Mouse (Mus musculus): ENCODE measurements around the gene Trp53tg5. TPM values are rescaled to one million over a fixed set of nuclear protein-coding genes. Genes with fewer than 3 reads are reported as not detected.
A peak's percentile ranks its signal among the peaks of the same experiment; 100 is the strongest.

Trp53tg5 gene
- not detected in 2 replicates for total RNA-seq (2015)
- not detected in 2 replicates for total RNA-seq (2017)

- ATAC-seq (ENCODE audit: poor library complexity, severe bottlenecking), result no peak
These were observed at the start of gene Trp53tg5 for GRCm38 (mm10) chr2:164473624-164474023. TSS of gene Trp53tg5 (minus strand) at chr2:164473724.

GRCm38 (mm10) chr2:164522280-164522679, 48.8 kb upstream of the Trp53tg5 start:
- ATAC-seq (ENCODE audit: poor library complexity, severe bottlenecking), result peak; percentile 14; the same call in 1 of the 2 replicates

- ATAC-seq (ENCODE audit: poor library complexity, severe bottlenecking), result peak; percentile 78
These were observed 48.3 kb upstream of the Trp53tg5 start for GRCm38 (mm10) chr2:164521841-164522240.

- ATAC-seq (ENCODE audit: poor library complexity, severe bottlenecking), result peak; percentile 78
These were observed 47.3 kb upstream of the Trp53tg5 start for GRCm38 (mm10) chr2:164520782-164521181.

GRCm38 (mm10) chr2:164519171-164519526, 45.6 kb upstream of the Trp53tg5 start:
- ATAC-seq (ENCODE audit: poor library complexity, severe bottlenecking), result no peak

- no peak for ATAC-seq (ENCODE audit: poor library complexity, severe bottlenecking)
These were observed 45.0 kb upstream of the Trp53tg5 start for GRCm38 (mm10) chr2:164518266-164519170.

GRCm38 (mm10) chr2:164517485-164518221, 44.1 kb upstream of the Trp53tg5 start:
- ATAC-seq (ENCODE audit: poor library complexity, severe bottlenecking), result 0 out of 2 replicates have a peak, but pooled peaks have one; percentile 30

GRCm38 (mm10) chr2:164516592-164516991, 43.1 kb upstream of the Trp53tg5 start:
- no peak for ATAC-seq (ENCODE audit: poor library complexity, severe bottlenecking)

- no peak for ATAC-seq (ENCODE audit: poor library complexity, severe bottlenecking)
These were observed 42.4 kb upstream of the Trp53tg5 start for GRCm38 (mm10) chr2:164515897-164516296.

GRCm38 (mm10) chr2:164514916-164515315, 41.4 kb upstream of the Trp53tg5 start:
- ATAC-seq (ENCODE audit: poor library complexity, severe bottlenecking), result no peak

- no peak for ATAC-seq (ENCODE audit: poor library complexity, severe bottlenecking)
These were observed 39.9 kb upstream of the Trp53tg5 start for GRCm38 (mm10) chr2:164513389-164513788.

GRCm38 (mm10) chr2:164512121-164512909, 38.8 kb upstream of the Trp53tg5 start:
- no peak for ATAC-seq (ENCODE audit: poor library complexity, severe bottlenecking)

GRCm38 (mm10) chr2:164510621-164511190, 37.2 kb upstream of the Trp53tg5 start:
- no peak for ATAC-seq (ENCODE audit: poor library complexity, severe bottlenecking)

GRCm38 (mm10) chr2:164507811-164508210, 34.3 kb upstream of the Trp53tg5 start:
- ATAC-seq (ENCODE audit: poor library complexity, severe bottlenecking), result no peak

GRCm38 (mm10) chr2:164505619-164506347, 32.3 kb upstream of the Trp53tg5 start:
- no peak for ATAC-seq (ENCODE audit: poor library complexity, severe bottlenecking)

GRCm38 (mm10) chr2:164504919-164505318, 31.4 kb upstream of the Trp53tg5 start:
- no peak for ATAC-seq (ENCODE audit: poor library complexity, severe bottlenecking)

GRCm38 (mm10) chr2:164500511-164500910, 27.0 kb upstream of the Trp53tg5 start:
- no peak for ATAC-seq (ENCODE audit: poor library complexity, severe bottlenecking)

- ATAC-seq (ENCODE audit: poor library complexity, severe bottlenecking), result no peak
These were observed 25.8 kb upstream of the Trp53tg5 start for GRCm38 (mm10) chr2:164499317-164499716.

GRCm38 (mm10) chr2:164497691-164498268, 24.3 kb upstream of the Trp53tg5 start:
- ATAC-seq (ENCODE audit: poor library complexity, severe bottlenecking), result no peak; the same call in 1 of the 2 replicates
